Mouse (Mus musculus): ENCODE results near the gene Upp2.

DNA sequence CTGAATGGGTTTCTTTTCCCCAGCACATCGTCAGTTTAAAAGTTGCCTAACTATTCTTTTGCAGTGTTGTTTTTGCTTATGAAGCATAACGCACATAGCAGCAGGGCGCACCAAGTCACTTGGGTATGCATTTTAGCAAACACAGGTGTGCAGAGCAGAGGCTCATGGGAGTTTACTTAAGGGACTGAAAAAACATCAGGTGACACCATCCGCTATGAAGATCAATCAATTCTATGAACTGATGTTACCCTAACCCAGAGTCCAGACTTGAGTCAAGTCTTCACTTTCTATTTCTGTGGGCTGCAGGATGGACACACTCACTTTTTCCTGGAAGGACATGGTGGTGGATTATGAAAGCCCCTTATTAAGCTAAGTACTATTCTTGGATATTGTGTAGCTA is 174.9 kb downstream of the Upp2 start:
- no peak for TF ChIP-seq ZNF384 (IDR thresholded peaks at IDR 0.05; ENCODE audit: low read depth, low read length)
- no peak for TF ChIP-seq CHD2 (IDR thresholded peaks at IDR 0.05; ENCODE audit: low read depth, low read length)
- TF ChIP-seq HCFC1 (IDR thresholded peaks at IDR 0.05; ENCODE audit: borderline replicate concordance, insufficient read depth, low read length) = no peak
- TF ChIP-seq MAFK (IDR thresholded peaks at IDR 0.05; ENCODE audit: insufficient read depth, low read depth, low read length) = no peak
- no peak for TF ChIP-seq ZC3H11A (IDR thresholded peaks at IDR 0.05; ENCODE audit: borderline replicate concordance, low read depth, low read length)
